Mouse (Mus musculus) common myeloid progenitor, adult 5-6 weeks (primary cell): Measurements from ENCODE around the gene Pde8a. TPM values are rescaled to one million over a fixed set of nuclear protein-coding genes. Genes with fewer than 3 reads are reported as not detected.

Experiments used
- ATAC-seq: replicated peaks from 2 replicates; pipeline ENCODE4 v1.8.0; 2016; ENCODE audit warnings: low read depth, mild to moderate bottlenecking, moderate TSS enrichment, inconsistent platforms; ENCODE audit not compliant: poor library complexity, severe bottlenecking
- total RNA-seq: library from RNA; stranded (forward); fragments of 200-1000, 187-1606 nt; gene quantifications from 2 replicates; pipeline ENCODE4 v1.2.3, GENCODE M21; 2017

Pde8a gene
- total RNA-seq, 1 experiment from 2014 or later: 0.41 TPM

DNA sequence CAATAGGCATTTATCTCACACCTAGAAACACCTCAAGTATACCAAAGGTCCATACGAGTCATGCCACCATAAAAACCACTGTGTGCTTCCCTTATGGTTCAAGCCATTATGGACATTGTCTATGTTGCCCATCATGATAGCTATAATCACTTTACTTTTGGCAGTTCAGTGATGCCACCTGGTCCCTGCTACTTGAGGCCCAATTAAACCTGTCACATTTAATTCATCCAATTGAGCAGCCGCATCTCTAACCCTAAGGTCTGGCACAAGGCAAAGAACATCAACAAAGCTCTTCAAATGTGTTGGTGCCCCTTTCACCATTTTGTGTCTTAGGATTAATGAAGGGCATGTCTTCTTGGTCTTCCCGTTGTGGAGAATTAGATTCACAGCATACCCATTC lies 42.1 kb downstream of the Pde8a start:
- no peak for ATAC-seq

DNA sequence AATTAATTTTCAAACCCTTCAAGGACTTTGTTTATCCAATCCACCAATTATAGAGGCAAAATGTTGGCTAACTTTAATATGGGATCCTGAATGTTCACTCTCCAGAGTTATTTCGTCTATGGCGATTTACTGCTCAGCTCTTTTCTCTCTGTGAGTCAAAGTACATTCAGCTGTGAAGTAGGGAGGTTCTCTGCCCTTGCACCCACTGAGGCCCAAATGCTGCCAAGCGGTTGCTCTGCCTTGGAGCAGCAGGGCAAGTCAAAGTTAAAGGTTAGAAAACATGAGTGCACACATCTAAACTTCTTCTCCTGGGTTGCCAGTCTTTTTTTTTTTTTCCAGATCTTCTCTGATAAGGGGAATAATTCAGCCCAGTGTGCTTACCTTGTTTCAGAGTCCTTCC lies 43.4 kb downstream of the Pde8a start:
- ATAC-seq: no peak

- peak; percentile 47; the same call in 1 of the 2 replicates for ATAC-seq
These were observed 48.2 kb downstream of the Pde8a start for GRCm38 (mm10) chr7:81261548-81261947.

- ATAC-seq: no peak
These were observed 59.5 kb downstream of the Pde8a start for GRCm38 (mm10) chr7:81272908-81273307.

DNA sequence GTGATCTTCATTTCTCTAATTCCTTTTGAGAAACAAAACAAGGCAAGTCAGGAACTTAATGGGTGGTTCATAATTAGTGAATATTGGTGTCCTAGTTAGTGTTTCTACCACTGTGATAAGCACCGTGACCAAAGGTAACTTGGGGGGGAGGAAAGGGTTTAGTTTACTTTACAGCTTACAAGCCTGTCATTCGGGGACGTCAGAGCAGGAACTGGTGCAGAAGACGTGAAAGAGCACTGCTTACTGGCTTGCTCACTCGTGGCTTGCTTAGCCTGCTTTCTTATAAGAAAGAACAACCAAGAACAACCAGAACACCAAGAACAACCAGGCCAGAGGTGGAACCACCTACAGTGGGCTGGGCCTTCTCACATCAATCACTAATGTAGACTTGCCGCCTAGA lies 65.6 kb downstream of the Pde8a start:
- no peak for ATAC-seq

DNA sequence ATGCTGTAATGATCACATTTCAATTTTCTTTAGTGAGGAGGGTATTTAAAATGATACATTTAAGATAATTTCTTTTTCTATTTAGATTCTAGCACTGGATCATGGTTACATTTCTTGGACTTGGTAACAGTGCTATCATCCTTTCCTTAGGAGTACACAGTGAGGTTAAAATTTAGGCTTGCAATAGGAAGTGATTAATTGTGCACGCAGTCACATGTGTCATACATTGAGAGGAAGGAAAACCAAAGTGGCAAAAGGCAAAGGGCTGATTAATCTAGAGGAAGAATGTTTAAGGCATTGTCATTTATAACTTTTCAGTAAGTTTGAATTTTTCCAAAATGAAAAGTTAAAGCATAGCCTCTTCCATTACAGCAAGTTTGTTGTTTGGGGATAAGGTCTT lies 67.8 kb downstream of the Pde8a start:
- 0 out of 2 replicates have a peak, but pooled peaks have one; percentile 22 for ATAC-seq

DNA sequence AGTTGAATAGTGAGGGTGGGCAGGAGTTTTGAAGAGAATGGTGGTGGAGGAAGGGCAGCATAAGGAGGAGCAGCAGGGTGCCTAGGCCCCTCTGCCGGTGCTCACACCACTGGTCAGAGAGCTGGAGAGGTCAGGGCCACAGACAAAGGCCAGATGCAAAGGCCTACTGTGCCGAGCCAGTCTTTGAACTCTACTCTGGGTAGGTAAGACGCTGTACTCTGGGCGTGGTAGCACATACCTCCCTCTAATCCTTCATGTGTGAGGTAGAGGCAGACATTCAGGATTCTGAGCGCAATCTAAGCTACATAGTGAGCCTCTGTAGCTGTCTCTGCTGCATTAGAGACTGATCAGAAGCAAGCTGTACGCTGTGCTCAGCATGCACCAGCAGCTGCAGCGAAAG lies 73.1 kb downstream of the Pde8a start:
- ATAC-seq: no peak

DNA sequence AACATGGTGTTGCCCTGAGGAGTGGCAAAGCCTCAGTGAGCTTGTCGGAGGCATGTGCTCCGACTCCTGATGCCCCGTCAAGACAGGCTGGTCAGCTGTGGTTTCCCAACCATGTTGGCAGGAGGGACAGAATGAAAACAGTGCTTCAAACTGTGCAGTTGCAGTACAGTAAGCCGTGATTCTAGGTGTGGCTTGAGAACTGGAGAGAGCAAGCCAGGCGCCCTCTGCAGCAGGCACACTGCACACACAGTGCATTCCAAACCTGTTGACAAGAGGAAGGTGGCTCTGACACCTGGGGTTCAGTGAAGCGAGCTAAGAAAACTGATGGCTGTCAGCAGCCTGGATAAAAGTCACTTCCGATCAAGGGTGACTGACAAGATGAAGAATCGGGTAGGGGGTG lies 73.5 kb downstream of the Pde8a start:
- ATAC-seq: no peak

DNA sequence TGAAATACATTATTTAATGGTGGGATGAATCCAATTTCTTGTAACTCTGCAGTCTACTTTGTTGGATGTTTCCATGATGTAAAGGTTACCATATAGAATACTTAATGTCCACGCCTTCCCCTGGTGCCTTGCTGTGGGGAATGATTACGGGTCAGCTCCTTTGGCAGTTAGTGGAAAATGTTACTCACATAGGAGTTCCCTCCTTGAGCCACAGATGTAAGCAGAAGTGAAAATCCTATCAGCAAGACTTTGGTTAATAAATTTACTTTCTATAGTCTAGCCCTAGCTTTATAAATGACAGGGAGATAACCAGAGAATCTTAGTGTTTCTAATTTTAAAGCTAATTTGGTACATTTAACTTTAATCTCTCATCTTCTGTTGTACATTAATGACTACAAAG lies 81.8 kb downstream of the Pde8a start:
- 0 out of 2 replicates have a peak, but pooled peaks have one; percentile 39 for ATAC-seq

DNA sequence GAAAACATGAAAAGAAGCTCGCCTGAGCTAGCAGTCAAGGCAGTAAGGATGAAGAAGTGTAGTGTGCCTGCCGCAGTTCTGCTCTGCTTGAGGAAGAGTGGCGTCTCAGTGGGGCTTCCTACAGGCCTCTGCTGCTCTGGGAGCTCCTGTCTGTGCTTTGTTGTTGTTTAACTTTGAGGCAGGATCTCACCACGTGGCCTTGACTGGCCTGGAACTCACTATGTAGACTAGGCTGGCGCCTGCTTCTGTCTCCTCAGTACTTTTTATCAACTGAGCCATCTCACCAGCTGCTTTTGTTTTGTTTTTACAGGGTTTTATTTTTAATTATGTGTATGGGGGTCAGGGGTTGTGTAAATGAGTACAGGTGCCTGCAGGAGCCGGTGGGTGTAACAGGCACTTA lies 84.8 kb downstream of the Pde8a start:
- no peak for ATAC-seq

- ATAC-seq: no peak
These were observed 87.9 kb downstream of the Pde8a start for GRCm38 (mm10) chr7:81301323-81301722.

DNA sequence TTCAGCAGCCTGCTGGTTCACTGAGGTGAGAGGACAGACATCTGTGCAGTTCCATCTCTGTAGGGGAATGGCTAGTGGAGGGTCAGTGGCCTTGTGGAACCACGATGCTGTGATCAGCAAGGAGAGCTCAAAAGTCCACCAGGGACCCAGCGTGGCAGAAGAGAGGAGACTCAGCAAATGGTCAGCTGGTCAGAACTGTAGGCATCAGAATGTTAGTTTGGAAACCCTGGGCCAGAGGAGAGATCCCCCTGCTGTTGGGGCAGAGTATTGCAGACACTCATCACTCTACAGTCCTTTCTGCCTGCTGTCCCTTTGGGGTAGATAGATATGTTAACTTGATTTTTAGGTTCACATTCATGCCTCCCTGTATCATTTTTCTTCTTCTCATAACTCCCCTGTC lies 90.3 kb downstream of the Pde8a start:
- ATAC-seq: 0 out of 2 replicates have a peak, but pooled peaks have one; percentile 36

DNA sequence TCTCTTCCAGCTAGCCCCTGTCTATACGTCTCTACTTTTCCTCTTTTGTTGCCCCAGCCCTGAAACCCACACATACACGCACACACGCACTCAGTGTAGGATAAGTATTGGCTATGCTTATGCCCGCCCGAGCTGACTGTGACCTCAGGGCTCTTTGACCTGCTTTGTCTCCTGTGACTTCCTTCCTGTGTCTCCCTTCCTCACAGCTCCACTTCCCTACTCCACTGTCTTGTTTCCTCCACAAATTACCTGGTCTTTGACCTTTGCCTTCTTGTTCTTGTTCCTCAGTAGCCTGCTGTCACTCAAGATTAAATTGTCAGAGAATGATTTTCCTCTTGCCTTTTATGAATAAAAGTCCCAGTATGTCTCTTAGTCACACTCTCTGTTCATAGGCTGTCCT lies 90.7 kb downstream of the Pde8a start:
- ATAC-seq: no peak

GRCm38 (mm10) chr7:81304675-81305074 lies 91.3 kb downstream of the Pde8a start:
- no peak for ATAC-seq

GRCm38 (mm10) chr7:81307735-81308134 lies 94.3 kb downstream of the Pde8a start:
- ATAC-seq: no peak

GRCm38 (mm10) chr7:81309247-81309646 lies 95.9 kb downstream of the Pde8a start:
- no peak for ATAC-seq

DNA sequence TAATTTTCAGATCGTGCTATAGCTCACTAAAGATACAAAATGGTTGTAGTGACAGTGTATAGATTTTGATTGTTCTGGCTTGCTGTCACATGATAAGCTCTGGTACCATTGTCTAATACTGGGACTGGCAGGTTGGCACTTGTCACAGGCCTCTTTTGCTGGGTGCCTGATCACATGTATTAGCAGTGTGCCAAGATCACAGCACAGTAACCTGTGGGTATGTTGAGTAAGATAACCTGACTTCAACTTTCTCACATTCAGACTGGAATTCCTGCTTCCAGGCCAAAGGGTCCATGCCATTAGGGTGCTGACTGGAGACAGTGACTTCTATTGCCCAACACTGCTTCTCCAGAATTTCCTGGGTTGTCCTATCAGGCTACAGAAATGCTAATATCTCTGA lies 97.7 kb downstream of the Pde8a start:
- ATAC-seq: no peak

DNA sequence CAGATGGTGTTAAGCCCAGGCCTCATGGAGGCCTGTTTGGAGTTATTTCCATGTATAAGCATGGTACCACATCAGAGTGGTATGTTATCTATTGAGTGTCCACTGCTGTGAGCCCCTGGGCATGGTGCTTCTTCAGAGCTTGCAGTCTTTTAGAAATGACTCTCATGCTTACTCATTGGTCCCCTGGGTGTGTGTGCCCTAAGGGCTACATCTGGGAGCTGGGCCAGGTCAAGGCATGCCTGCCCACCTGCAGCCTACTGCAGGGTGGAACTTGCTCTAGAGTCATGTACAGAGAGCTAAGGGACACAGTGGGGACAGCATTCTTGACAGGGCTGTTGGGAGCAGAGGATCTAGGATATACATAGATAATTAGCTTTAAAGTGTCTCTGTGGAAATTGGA lies 98.2 kb downstream of the Pde8a start:
- ATAC-seq: no peak

GRCm38 (mm10) chr7:81315583-81315982 lies 102.2 kb downstream of the Pde8a start:
- ATAC-seq: no peak

- ATAC-seq: peak; percentile 85
These were observed 106.4 kb downstream of the Pde8a start for GRCm38 (mm10) chr7:81319749-81320148.

DNA sequence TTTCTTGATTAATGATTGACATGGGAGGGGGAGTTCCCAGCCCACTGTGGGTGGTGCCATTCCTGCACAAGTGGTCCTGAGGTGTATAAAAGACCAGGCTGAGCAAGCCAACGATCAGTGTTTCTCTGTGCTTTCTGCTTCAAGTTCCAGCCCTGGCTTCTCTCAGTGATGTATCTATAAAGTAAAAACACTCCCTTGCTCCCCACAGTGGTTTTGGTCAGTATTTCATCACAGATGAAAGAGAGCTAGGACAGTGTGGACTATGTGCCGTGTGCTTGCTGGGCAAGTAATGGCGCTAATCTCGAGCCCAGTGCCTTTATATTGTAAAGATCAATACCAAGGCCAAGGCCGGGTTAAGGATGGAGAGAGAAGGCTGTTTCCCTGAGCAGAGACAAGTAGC lies 108.4 kb downstream of the Pde8a start:
- 0 out of 2 replicates have a peak, but pooled peaks have one; percentile 26 for ATAC-seq

DNA sequence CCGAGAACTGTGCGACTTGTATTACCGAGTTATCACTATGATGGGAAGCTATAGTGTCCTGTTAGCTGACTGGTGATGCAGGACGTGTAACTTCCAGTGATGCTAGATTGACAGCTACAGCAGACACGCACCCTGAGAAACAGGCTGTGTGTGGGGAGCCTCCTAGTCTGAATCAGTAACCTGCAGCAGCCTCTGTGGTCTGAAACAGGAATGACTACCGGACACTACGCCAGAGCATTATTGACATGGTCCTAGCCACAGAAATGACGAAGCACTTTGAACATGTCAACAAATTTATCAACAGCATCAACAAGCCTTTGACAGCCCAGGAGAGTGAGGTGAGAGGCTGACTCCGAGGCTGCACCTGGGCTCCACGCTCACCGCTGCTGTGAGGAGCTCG lies 112.6 kb downstream of the Pde8a start:
- no peak for ATAC-seq

DNA sequence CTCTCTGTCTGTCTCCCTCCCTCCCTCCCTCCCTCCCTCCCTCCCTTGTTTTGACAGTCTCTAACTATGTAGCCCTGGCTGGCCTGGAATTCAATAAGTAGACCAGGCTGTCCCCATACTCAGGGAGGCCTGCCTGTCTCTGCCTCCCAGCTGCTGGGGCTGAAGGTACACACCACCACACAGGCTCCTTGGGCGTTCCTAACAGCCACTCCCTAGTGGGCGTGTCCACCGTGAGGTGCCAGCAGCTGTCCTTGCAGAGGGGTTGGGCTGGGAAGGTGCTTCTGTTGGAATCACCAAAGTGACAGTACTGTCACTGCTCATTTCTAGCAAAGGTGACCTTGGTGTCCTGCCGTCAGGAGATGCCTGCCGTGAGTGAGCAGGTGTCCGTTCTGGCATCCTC lies 113.5 kb downstream of the Pde8a start:
- no peak for ATAC-seq
